Mouse (Mus musculus): ENCODE results near the gene Ano6.

DNA sequence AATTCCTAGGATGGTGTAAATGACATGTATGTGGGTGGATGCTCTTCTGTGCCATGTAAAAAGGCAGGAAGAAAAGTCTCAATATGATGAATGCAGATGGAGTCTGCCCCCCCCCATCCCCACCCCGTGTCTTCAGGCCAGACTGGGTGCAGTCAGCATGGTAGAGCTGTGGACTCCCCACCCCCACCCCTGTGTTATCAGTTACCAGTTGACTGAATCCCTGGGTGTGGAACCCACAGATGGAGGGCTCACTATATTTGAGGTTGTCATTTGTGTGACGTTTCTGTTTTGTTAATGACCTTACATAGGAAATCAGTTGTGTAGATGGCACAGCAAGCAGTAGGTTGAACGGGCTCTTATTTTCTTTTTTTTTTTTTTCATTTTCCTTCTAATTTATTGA lies 126.7 kb downstream of the Ano6 start:
- TF ChIP-seq POLR2A (IDR thresholded peaks at IDR 0.05; ENCODE audit: insufficient read depth, low read depth, low read length) (no peak), CTCF (IDR thresholded peaks at IDR 0.05) (no peak)
